Mouse (Mus musculus): ENCODE measurements around the gene Lrrc26. TPM values are rescaled to one million over a fixed set of nuclear protein-coding genes. Genes with fewer than 3 reads are reported as not detected.
A peak's percentile ranks its signal among the peaks of the same experiment; 100 is the strongest.

Gene Lrrc26
- polyA plus RNA-seq, 1 experiment from 2014 or later, result 0.46 TPM

- peaks cover 58% of the 10 kb centered on the region for H3K27me3 ChIP-seq (ENCODE audit: insufficient read depth, low read length)
- TF ChIP-seq CTCF (IDR thresholded peaks at IDR 0.05; ENCODE audit: low read depth), result no peak
- no peak for DNase-seq
- H3K4me3 ChIP-seq (ENCODE audit: low read depth, low read length), result peak overlapping the region; percentile 12; the same call in 1 of the 2 replicates
- ATAC-seq (ENCODE audit: insufficient read depth), result no peak
- H3K9ac ChIP-seq, result no peak overlapping the region
- H3K4me2 ChIP-seq, result peak overlapping the region; percentile 19; the same call in 1 of the 2 replicates
- H3K27ac ChIP-seq (ENCODE audit: low read depth), result no peak overlapping the region
- WGBS, result 3% methylated on average over 54 of the region's 54 CpGs
- H3K9me3 ChIP-seq (ENCODE audit: low read depth, low read length), result no peaks in the 10 kb centered on the region
- peaks cover 11% of the 10 kb centered on the region for H3K36me3 ChIP-seq (ENCODE audit: insufficient read depth)
- 0 out of 2 replicates have a peak, but pooled peaks cover 2% of the 10 kb centered on the region for H3K4me1 ChIP-seq (ENCODE audit: insufficient read depth)
These were observed 543 bp downstream of the Lrrc26 start for GRCm38 (mm10) chr2:25290101-25290815.

- H3K36me3 ChIP-seq (ENCODE audit: insufficient read depth), result peaks cover 6% of the 10 kb centered on the region
- no peaks in the 10 kb centered on the region for H3K9me3 ChIP-seq (ENCODE audit: low read depth, low read length)
- DNase-seq, result no peak
- ATAC-seq (ENCODE audit: insufficient read depth), result no peak
- H3K27me3 ChIP-seq (ENCODE audit: insufficient read depth, low read length), result peaks cover 58% of the 10 kb centered on the region
- H3K4me2 ChIP-seq, result peak overlapping the region; percentile 19; the same call in 1 of the 2 replicates
- 0 out of 2 replicates have a peak, but pooled peaks cover 2% of the 10 kb centered on the region for H3K4me1 ChIP-seq (ENCODE audit: insufficient read depth)
- H3K27ac ChIP-seq (ENCODE audit: low read depth), result no peak overlapping the region
- TF ChIP-seq CTCF (IDR thresholded peaks at IDR 0.05; ENCODE audit: low read depth), result no peak
- no peak overlapping the region; the same call in 1 of the 2 replicates for H3K4me3 ChIP-seq (ENCODE audit: low read depth, low read length)
- no peak overlapping the region for H3K9ac ChIP-seq
- 0% methylated on average over 18 of the region's 18 CpGs for WGBS
These were observed 1.1 kb downstream of the Lrrc26 start for GRCm38 (mm10) chr2:25290816-25291130.

- peak overlapping the region; percentile 6; the same call in 1 of the 2 replicates for H3K9ac ChIP-seq
- H3K27me3 ChIP-seq (ENCODE audit: insufficient read depth, low read length), result peaks cover 58% of the 10 kb centered on the region
- 7% methylated on average over 31 of the region's 32 CpGs for WGBS
- no peaks in the 10 kb centered on the region for H3K36me3 ChIP-seq (ENCODE audit: insufficient read depth)
- no peak for TF ChIP-seq CTCF (IDR thresholded peaks at IDR 0.05; ENCODE audit: low read depth)
- H3K9me3 ChIP-seq (ENCODE audit: low read depth, low read length), result no peaks in the 10 kb centered on the region
- ATAC-seq (ENCODE audit: insufficient read depth) (no peak; the same call in 1 of the 2 replicates), DNase-seq (no peak)
- no peak overlapping the region for H3K27ac ChIP-seq (ENCODE audit: low read depth)
- H3K4me1 ChIP-seq (ENCODE audit: insufficient read depth), result 0 out of 2 replicates have a peak, but pooled peaks cover 2% of the 10 kb centered on the region
- H3K4me3 ChIP-seq (ENCODE audit: low read depth, low read length), result peak overlapping the region; percentile 32
- H3K4me2 ChIP-seq, result peak overlapping the region; percentile 56; the same call in 1 of the 2 replicates
These were observed 1.7 kb downstream of the Lrrc26 start for GRCm38 (mm10) chr2:25291184-25292053.

GRCm38 (mm10) chr2:25292054-25292544, 2.4 kb downstream of the Lrrc26 start:
- DNase-seq (peak; percentile 24), ATAC-seq (ENCODE audit: insufficient read depth) (no peak; the same call in 1 of the 2 replicates)
- H3K9ac ChIP-seq, result peak overlapping the region; percentile 6; the same call in 1 of the 2 replicates
- H3K36me3 ChIP-seq (ENCODE audit: insufficient read depth), result no peaks in the 10 kb centered on the region
- H3K9me3 ChIP-seq (ENCODE audit: low read depth, low read length), result no peaks in the 10 kb centered on the region
- peak overlapping the region; percentile 32 for H3K4me3 ChIP-seq (ENCODE audit: low read depth, low read length)
- 4% methylated on average over 29 of the region's 43 CpGs for WGBS
- 0 out of 2 replicates have a peak, but pooled peaks cover 2% of the 10 kb centered on the region for H3K4me1 ChIP-seq (ENCODE audit: insufficient read depth)
- H3K4me2 ChIP-seq, result peak overlapping the region; percentile 56
- H3K27ac ChIP-seq (ENCODE audit: low read depth), result no peak overlapping the region
- H3K27me3 ChIP-seq (ENCODE audit: insufficient read depth, low read length), result peaks cover 63% of the 10 kb centered on the region
- no peak for TF ChIP-seq CTCF (IDR thresholded peaks at IDR 0.05; ENCODE audit: low read depth)

- H3K9ac ChIP-seq, result no peak overlapping the region
- ATAC-seq (ENCODE audit: insufficient read depth) (peak; percentile 46; the same call in 1 of the 2 replicates), DNase-seq (peak; percentile 86)
- no peaks in the 10 kb centered on the region for H3K9me3 ChIP-seq (ENCODE audit: low read depth, low read length)
- H3K4me2 ChIP-seq, result no peak overlapping the region
- H3K27me3 ChIP-seq (ENCODE audit: insufficient read depth, low read length), result peaks cover 65% of the 10 kb centered on the region
- peak; percentile 88 for TF ChIP-seq CTCF (IDR thresholded peaks at IDR 0.05; ENCODE audit: low read depth)
- no peak overlapping the region for H3K27ac ChIP-seq (ENCODE audit: low read depth)
- H3K4me1 ChIP-seq (ENCODE audit: insufficient read depth), result no peaks in the 10 kb centered on the region
- WGBS, result 0% methylated on average over 1 of the region's 1 CpGs
- no peaks in the 10 kb centered on the region for H3K36me3 ChIP-seq (ENCODE audit: insufficient read depth)
- no peak overlapping the region; the same call in 1 of the 2 replicates for H3K4me3 ChIP-seq (ENCODE audit: low read depth, low read length)
These were observed 3.1 kb downstream of the Lrrc26 start for GRCm38 (mm10) chr2:25292856-25293255.

GRCm38 (mm10) chr2:25293706-25294105, 4.0 kb downstream of the Lrrc26 start:
- 64% methylated on average over 9 of the region's 9 CpGs for WGBS
- TF ChIP-seq CTCF (IDR thresholded peaks at IDR 0.05; ENCODE audit: low read depth), result no peak
- no peak for DNase-seq

More at GRCm38 (mm10) chr2:25293706-25294105, 4.0 kb downstream of the Lrrc26 start:
- Histone ChIP-seq H3K27ac (ENCODE audit: low read depth) (no peak overlapping the region), H3K4me1 (ENCODE audit: insufficient read depth) (no peaks in the 10 kb centered on the region), H3K4me2 (no peak overlapping the region), H3K4me3 (ENCODE audit: low read depth, low read length) (no peak overlapping the region), H3K27me3 (ENCODE audit: insufficient read depth, low read length) (peaks cover 57% of the 10 kb centered on the region), H3K36me3 (ENCODE audit: insufficient read depth) (no peaks in the 10 kb centered on the region), H3K9me3 (ENCODE audit: low read depth, low read length) (no peaks in the 10 kb centered on the region), H3K9ac (no peak overlapping the region)
- no peak for ATAC-seq (ENCODE audit: insufficient read depth)

Data from lung, embryonic 14.5 days (tissue).